Mouse (Mus musculus): ENCODE results near the gene Zcchc10. TPM values are rescaled to one million over a fixed set of nuclear protein-coding genes. Genes with fewer than 3 reads are reported as not detected.

The Zcchc10 gene
- polyA plus RNA-seq (2015; fragmentation: Illumina TruSeq; extraction: RNeasy Lipid Tissue Mini Kit (QIAGEN cat#74804); ENCODE audit: insufficient read depth, low replicate concordance): 21.9 TPM

GRCm38 (mm10) chr11:53324512-53324968 is at the start of gene Zcchc10:
Gene Zcchc10, plus strand, starts transcription at chr11:53324679.

GRCm38 (mm10) chr11:53300330-53301166 is 23.9 kb upstream of the Zcchc10 start, which contains the start of gene Hspa4:
Gene Hspa4, minus strand, starts transcription at chr11:53300457.

GRCm38 (mm10) chr11:53350291-53351223 is 26.1 kb downstream of the Zcchc10 start, which contains the start of gene Aff4:
Gene Aff4, plus strand, starts transcription at chr11:53350833.

Other genes starting within 250 kb of the Zcchc10 start
- gene Hspa4, start 24.2 kb upstream of the Zcchc10 start, polyA plus RNA-seq (2015; fragmentation: Illumina TruSeq; extraction: RNeasy Lipid Tissue Mini Kit (QIAGEN cat#74804); ENCODE audit: insufficient read depth, low replicate concordance): 202 TPM
- 99.6 TPM for gene Aff4, start 26.2 kb downstream of the Zcchc10 start, polyA plus RNA-seq (2015; fragmentation: Illumina TruSeq; extraction: RNeasy Lipid Tissue Mini Kit (QIAGEN cat#74804); ENCODE audit: insufficient read depth, low replicate concordance)
- not detected for gene Leap2, start 98.5 kb downstream of the Zcchc10 start, polyA plus RNA-seq (2015; fragmentation: Illumina TruSeq; extraction: RNeasy Lipid Tissue Mini Kit (QIAGEN cat#74804); ENCODE audit: insufficient read depth, low replicate concordance)
- gene Uqcrq, start 106.2 kb downstream of the Zcchc10 start, polyA plus RNA-seq (2015; fragmentation: Illumina TruSeq; extraction: RNeasy Lipid Tissue Mini Kit (QIAGEN cat#74804); ENCODE audit: insufficient read depth, low replicate concordance): 39.4 TPM
- 0.30 TPM for gene Gdf9, start 106.3 kb downstream of the Zcchc10 start, polyA plus RNA-seq (2015; fragmentation: Illumina TruSeq; extraction: RNeasy Lipid Tissue Mini Kit (QIAGEN cat#74804); ENCODE audit: insufficient read depth, low replicate concordance)
- gene Gm10447, start 132.4 kb downstream of the Zcchc10 start, polyA plus RNA-seq (2015; fragmentation: Illumina TruSeq; extraction: RNeasy Lipid Tissue Mini Kit (QIAGEN cat#74804); ENCODE audit: insufficient read depth, low replicate concordance): not detected
- gene Shroom1, start 132.5 kb downstream of the Zcchc10 start, polyA plus RNA-seq (2015; fragmentation: Illumina TruSeq; extraction: RNeasy Lipid Tissue Mini Kit (QIAGEN cat#74804); ENCODE audit: insufficient read depth, low replicate concordance): 0.75 TPM
- not detected for gene Gm9837, start 145.8 kb downstream of the Zcchc10 start, polyA plus RNA-seq (2015; fragmentation: Illumina TruSeq; extraction: RNeasy Lipid Tissue Mini Kit (QIAGEN cat#74804); ENCODE audit: insufficient read depth, low replicate concordance)
- gene Gm9945, start 155.5 kb downstream of the Zcchc10 start, polyA plus RNA-seq (2015; fragmentation: Illumina TruSeq; extraction: RNeasy Lipid Tissue Mini Kit (QIAGEN cat#74804); ENCODE audit: insufficient read depth, low replicate concordance): not detected
- 3.5 TPM for gene Sowaha, start 155.6 kb downstream of the Zcchc10 start, polyA plus RNA-seq (2015; fragmentation: Illumina TruSeq; extraction: RNeasy Lipid Tissue Mini Kit (QIAGEN cat#74804); ENCODE audit: insufficient read depth, low replicate concordance)
- 19.9 TPM for gene Sept8, start 194.6 kb downstream of the Zcchc10 start, polyA plus RNA-seq (2015; fragmentation: Illumina TruSeq; extraction: RNeasy Lipid Tissue Mini Kit (QIAGEN cat#74804); ENCODE audit: insufficient read depth, low replicate concordance)
- gene Kif3a, start 242.7 kb downstream of the Zcchc10 start, polyA plus RNA-seq (2015; fragmentation: Illumina TruSeq; extraction: RNeasy Lipid Tissue Mini Kit (QIAGEN cat#74804); ENCODE audit: insufficient read depth, low replicate concordance): 6.2 TPM

Data from spleen, adult 10 weeks (tissue).